Mouse (Mus musculus): ENCODE data around the gene Rp2. TPM values are rescaled to one million over a fixed set of nuclear protein-coding genes. Genes with fewer than 3 reads are reported as not detected.

Rp2 gene
- polyA plus RNA-seq, 1 experiment from 2014 or later, result 12.3 TPM

GRCm38 (mm10) chrX:20425839-20426449, 61.7 kb downstream of the Rp2 start:
- peaks cover 12% of the 10 kb centered on the region for H3K36me3 ChIP-seq
- H3K27me3 ChIP-seq (replicated peaks), result no peaks in the 10 kb centered on the region
- peak overlapping the region; percentile 68 for H3K4me2 ChIP-seq
- 12% methylated on average over 19 of the region's 51 CpGs for WGBS
- no peaks in the 10 kb centered on the region for H3K4me1 ChIP-seq
- H3K9me3 ChIP-seq, result no peaks in the 10 kb centered on the region
- peak overlapping the region; percentile 90 for H3K27ac ChIP-seq (replicated peaks)
- peak overlapping the region; percentile 70 for H3K4me3 ChIP-seq
- H3K9ac ChIP-seq, result peak overlapping the region; percentile 85
- ATAC-seq (ENCODE audit: extremely low read depth, insufficient number of reproducible peaks, low FRiP score, low TSS enrichment), result peak; percentile 4; the same call in 1 of the 2 replicates

Other genes with a start within 250 kb of the Rp2 start
- 4.3 and 4.9 TPM in 2 replicates for gene Slc9a7, start 72.7 kb upstream of the Rp2 start, polyA plus RNA-seq (2015; fragmentation: Nextera tagmentation; extraction: Ambion mirVana)
- gene Jade3, start 61.2 kb downstream of the Rp2 start, polyA plus RNA-seq (2015; fragmentation: Nextera tagmentation; extraction: Ambion mirVana), result 4.1 and 4.7 TPM in 2 replicates
- gene Rgn, start 185.3 kb downstream of the Rp2 start, polyA plus RNA-seq (2015; fragmentation: Nextera tagmentation; extraction: Ambion mirVana), result 1.1 and 5.3 TPM in 2 replicates

All from heart, embryonic 13.5 days (tissue).